Mouse (Mus musculus) limb, embryonic 10.5 days (tissue): ENCODE results near the gene C1qtnf3. TPM values are rescaled to one million over a fixed set of nuclear protein-coding genes. Genes with fewer than 3 reads are reported as not detected.

ENCODE experiments used
- DNase-seq: peaks from one replicate; pipeline ENCODE4 v3.0.0-alpha.2; 2017; ENCODE audit warnings: low spot score
- H3K27ac ChIP-seq: fragments of 300-500 bp; sonication (generic); 2 replicates; pipeline ENCODE4 v1.5.1; 2016; ENCODE audit warnings: mild to moderate bottlenecking
- H3K27me3 ChIP-seq: fragments of 300-500 bp; sonication (generic); 2 replicates; pipeline ENCODE4 v1.6.1; 2016; ENCODE audit warnings: low read depth, mild to moderate bottlenecking; ENCODE audit not compliant: poor library complexity, severe bottlenecking
- H3K36me3 ChIP-seq: fragments of 300-500 bp; sonication (generic); 2 replicates; pipeline ENCODE4 v1.6.1; 2016; ENCODE audit warnings: mild to moderate bottlenecking, moderate library complexity
- H3K4me1 ChIP-seq: fragments of 300-500 bp; sonication (generic); 2 replicates; pipeline ENCODE4 v1.6.1; 2016
- H3K4me3 ChIP-seq: fragments of 300-500 bp; sonication (generic); 2 replicates; pipeline ENCODE4 v1.5.1; 2016; ENCODE audit warnings: mild to moderate bottlenecking, moderate library complexity
- H3K9me3 ChIP-seq: fragments of 300-500 bp; sonication (generic); replicated peaks from 2 replicates; pipeline ENCODE4 v1.6.1; 2016; ENCODE audit warnings: mild to moderate bottlenecking
- whole genome bisulfite sequencing: fragments of 180-500 bp; shearing (Covaris S2); methylation state at CpG from one replicate; pipeline ENCODE4 v1.1.7; 2016; 5-methylcytosine and 5-hydroxymethylcytosine counted together
- polyA plus RNA-seq: library from polyadenylated mRNA; unstranded; fragments of >200 nt; fragmentation: Nextera tagmentation; extraction: Ambion mirVana; gene quantifications from 2 replicates; pipeline ENCODE4 v1.2.1, GENCODE M21; 2016

The C1qtnf3 gene
- polyA plus RNA-seq, 1 experiment from 2014 or later: 3.3 TPM

GRCm38 (mm10) chr15:11010976-11011548 lies 58.9 kb downstream of the C1qtnf3 start:
- H3K27ac ChIP-seq: no peak overlapping the region
- no peaks in the 10 kb centered on the region for H3K4me1 ChIP-seq
- no peak for DNase-seq
- H3K27me3 ChIP-seq: no peaks in the 10 kb centered on the region
- H3K4me3 ChIP-seq: no peak overlapping the region
- WGBS: 94% methylated on average over 11 of the region's 11 CpGs
- H3K36me3 ChIP-seq: no peaks in the 10 kb centered on the region
- H3K9me3 ChIP-seq: no peaks in the 10 kb centered on the region

DNA sequence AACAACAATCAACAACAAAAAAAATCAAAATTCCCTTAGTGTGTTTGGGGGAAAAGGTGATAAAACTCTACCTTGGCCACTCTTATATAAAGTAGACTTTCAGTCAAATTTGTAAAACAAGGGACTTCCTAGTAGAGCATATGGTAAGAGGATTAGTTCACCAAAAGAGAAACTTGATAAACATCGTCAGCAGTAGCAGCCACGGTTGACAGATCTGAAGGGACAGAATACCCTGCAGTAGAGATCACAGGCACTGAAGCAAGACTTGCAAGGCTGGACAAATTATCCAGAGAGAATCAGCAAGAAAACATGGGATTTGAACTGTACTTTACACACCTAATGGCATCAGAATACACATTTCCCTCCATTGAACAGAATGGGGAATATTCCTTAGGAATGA lies 62.8 kb downstream of the C1qtnf3 start:
- 62% methylated on average over 2 of the region's 2 CpGs for WGBS
- H3K27ac ChIP-seq: no peak overlapping the region
- H3K4me3 ChIP-seq: no peak overlapping the region
- no peaks in the 10 kb centered on the region for H3K36me3 ChIP-seq
- H3K9me3 ChIP-seq: no peaks in the 10 kb centered on the region
- H3K27me3 ChIP-seq: no peaks in the 10 kb centered on the region
- no peaks in the 10 kb centered on the region for H3K4me1 ChIP-seq
- DNase-seq: no peak

- Histone ChIP-seq H3K27ac (no peak overlapping the region), H3K4me1 (peaks cover 8% of the 10 kb centered on the region; the same call in 1 of the 2 replicates), H3K27me3 (no peaks in the 10 kb centered on the region), H3K4me3 (no peak overlapping the region), H3K9me3 (no peaks in the 10 kb centered on the region), H3K36me3 (no peaks in the 10 kb centered on the region)
- no peak for DNase-seq
- WGBS: 85% methylated on average over 4 of the region's 4 CpGs
Observed at GRCm38 (mm10) chr15:11026801-11027561, 74.8 kb downstream of the C1qtnf3 start.

Other genes starting within 250 kb of the C1qtnf3 start
- gene Rai14, start 237.7 kb upstream of the C1qtnf3 start, polyA plus RNA-seq: 50.5 and 64.8 TPM in 2 replicates
- gene Amacr, start 29.4 kb downstream of the C1qtnf3 start, polyA plus RNA-seq: 13.3 and 15.9 TPM in 2 replicates
- 0.05 TPM in 1 of 2 replicates, not detected in the other for gene Slc45a2, start 48.4 kb downstream of the C1qtnf3 start, polyA plus RNA-seq
- gene Rxfp3, start 85.7 kb downstream of the C1qtnf3 start, polyA plus RNA-seq: 0.05 and 0.15 TPM in 2 replicates
- 1.0 and 1.6 TPM in 2 replicates for gene Adamts12, start 112.5 kb downstream of the C1qtnf3 start, polyA plus RNA-seq